Mouse (Mus musculus) olfactory bulb, adult 2 months (tissue): Measurements from ENCODE around the gene Nacad. TPM values are rescaled to one million over a fixed set of nuclear protein-coding genes. Genes with fewer than 3 reads are reported as not detected.
A peak's percentile ranks its signal among the peaks of the same experiment; 100 is the strongest.

Source experiments
- H3K27ac ChIP-seq: fragments of 200-500 bp; 2 replicates; pipeline ENCODE4 v1.5.1; 2012; ENCODE audit warnings: low read depth, low read length; ENCODE audit not compliant: insufficient read depth
- H3K4me1 ChIP-seq: fragments of 200-500 bp; 2 replicates; pipeline ENCODE4 v1.6.1; 2012; ENCODE audit warnings: low read length; ENCODE audit not compliant: control insufficient read depth, insufficient read depth
- H3K4me3 ChIP-seq: fragments of 200-500 bp; 2 replicates; pipeline ENCODE4 v1.5.1; 2012; ENCODE audit warnings: mild to moderate bottlenecking, low read depth, low read length, moderate library complexity; ENCODE audit not compliant: insufficient read depth
- CTCF ChIP-seq: fragments of 200-500 bp; IDR thresholded peaks from 2 replicates; pipeline ENCODE4 v1.5.1; 2012; ENCODE audit warnings: low read depth, mild to moderate bottlenecking, low read length, moderate library complexity; ENCODE audit not compliant: insufficient read depth
- POLR2A ChIP-seq: fragments of 200-500 bp; IDR thresholded peaks from 2 replicates; pipeline ENCODE4 v1.6.1; 2012; ENCODE audit warnings: mild to moderate bottlenecking, low read depth, low read length, moderate library complexity; ENCODE audit not compliant: insufficient read depth
- WGBS: fragments of 180-500 bp; shearing (Covaris S2); methylation state at CpG from one replicate; pipeline ENCODE4 v1.1.7; 2018; 5-methylcytosine and 5-hydroxymethylcytosine counted together
- polyA plus RNA-seq: library from polyadenylated mRNA; stranded (reverse); fragments of >200 nt; gene quantifications from 2 replicates; pipeline ENCODE4 v1.2.4, GENCODE M21; 2012; ENCODE audit warnings: low replicate concordance; ENCODE audit not compliant: missing spikeins, insufficient read depth, insufficient read length

Nacad gene
- polyA plus RNA-seq, 1 experiment = not detected

GRCm38 (mm10) chr11:6588295-6588694 is 17.6 kb downstream of the Nacad start:
- Histone ChIP-seq H3K27ac (no peak overlapping the region), H3K4me1 (peaks cover 11% of the 10 kb centered on the region), H3K4me3 (no peak overlapping the region)
- TF ChIP-seq CTCF = no peak
- TF ChIP-seq POLR2A = no peak
- 84% methylated on average over 7 of the region's 7 CpGs for WGBS

- no peak for TF ChIP-seq POLR2A
- no peak for TF ChIP-seq CTCF
- peaks cover 5% of the 10 kb centered on the region for H3K4me1 ChIP-seq
- WGBS = 88% methylated on average over 7 of the region's 7 CpGs
- no peak overlapping the region for H3K4me3 ChIP-seq
- H3K27ac ChIP-seq = no peak overlapping the region
These were observed 18.5 kb downstream of the Nacad start for GRCm38 (mm10) chr11:6587249-6587940.

GRCm38 (mm10) chr11:6586660-6587059 is 19.2 kb downstream of the Nacad start:
- Histone ChIP-seq H3K4me1 (peaks cover 5% of the 10 kb centered on the region), H3K4me3 (no peak overlapping the region), H3K27ac (no peak overlapping the region)
- TF ChIP-seq CTCF (no peak), POLR2A (no peak)
- 68% methylated on average over 3 of the region's 3 CpGs for WGBS

GRCm38 (mm10) chr11:6585748-6586147 is 20.1 kb downstream of the Nacad start:
- WGBS = 91% methylated on average over 8 of the region's 8 CpGs
- H3K4me1 ChIP-seq = peaks cover 5% of the 10 kb centered on the region

GRCm38 (mm10) chr11:6581560-6581959 is 24.3 kb downstream of the Nacad start:
- Histone ChIP-seq H3K4me1 (peaks cover 9% of the 10 kb centered on the region), H3K4me3 (no peak overlapping the region), H3K27ac (no peak overlapping the region)
- 95% methylated on average over 2 of the region's 2 CpGs for WGBS
- no peak for TF ChIP-seq POLR2A
- no peak for TF ChIP-seq CTCF

More at GRCm38 (mm10) chr11:6585748-6586147, 20.1 kb downstream of the Nacad start:
- no peak for TF ChIP-seq POLR2A
- TF ChIP-seq CTCF = no peak
- Histone ChIP-seq H3K27ac (no peak overlapping the region), H3K4me3 (no peak overlapping the region)

- 36% methylated on average over 4 of the region's 4 CpGs for WGBS
These were observed 25.6 kb downstream of the Nacad start for GRCm38 (mm10) chr11:6580065-6580750.

GRCm38 (mm10) chr11:6579361-6579760 is 26.5 kb downstream of the Nacad start:
- Histone ChIP-seq H3K4me3 (no peak overlapping the region), H3K4me1 (peaks cover 4% of the 10 kb centered on the region; the same call in 1 of the 2 replicates), H3K27ac (no peak overlapping the region)
- WGBS = 89% methylated on average over 7 of the region's 7 CpGs
- no peak for TF ChIP-seq POLR2A
- no peak for TF ChIP-seq CTCF

More at GRCm38 (mm10) chr11:6580065-6580750, 25.6 kb downstream of the Nacad start:
- TF ChIP-seq POLR2A = no peak
- TF ChIP-seq CTCF = no peak
- Histone ChIP-seq H3K4me3 (no peak overlapping the region), H3K27ac (no peak overlapping the region), H3K4me1 (peaks cover 4% of the 10 kb centered on the region; the same call in 1 of the 2 replicates)

- 96% methylated on average over 3 of the region's 3 CpGs for WGBS
- no peak overlapping the region for H3K4me3 ChIP-seq
These were observed 29.7 kb downstream of the Nacad start for GRCm38 (mm10) chr11:6576151-6576550.

GRCm38 (mm10) chr11:6569410-6569777 is 36.5 kb downstream of the Nacad start:
- 30% methylated on average over 3 of the region's 3 CpGs for WGBS
- H3K27ac ChIP-seq = peak overlapping the region; percentile 72
- TF ChIP-seq POLR2A (no peak), CTCF (no peak)
- H3K4me3 ChIP-seq = no peak overlapping the region
- H3K4me1 ChIP-seq = peaks cover 18% of the 10 kb centered on the region

More at GRCm38 (mm10) chr11:6576151-6576550, 29.7 kb downstream of the Nacad start:
- TF ChIP-seq POLR2A (no peak), CTCF (no peak)
- Histone ChIP-seq H3K27ac (no peak overlapping the region), H3K4me1 (peaks cover 4% of the 10 kb centered on the region; the same call in 1 of the 2 replicates)
